Mouse (Mus musculus): ENCODE measurements around the gene Slc6a6. TPM values are rescaled to one million over a fixed set of nuclear protein-coding genes. Genes with fewer than 3 reads are reported as not detected.

Gene Slc6a6
- polyA plus RNA-seq, 1 experiment from 2014 or later = 106 TPM

DNA sequence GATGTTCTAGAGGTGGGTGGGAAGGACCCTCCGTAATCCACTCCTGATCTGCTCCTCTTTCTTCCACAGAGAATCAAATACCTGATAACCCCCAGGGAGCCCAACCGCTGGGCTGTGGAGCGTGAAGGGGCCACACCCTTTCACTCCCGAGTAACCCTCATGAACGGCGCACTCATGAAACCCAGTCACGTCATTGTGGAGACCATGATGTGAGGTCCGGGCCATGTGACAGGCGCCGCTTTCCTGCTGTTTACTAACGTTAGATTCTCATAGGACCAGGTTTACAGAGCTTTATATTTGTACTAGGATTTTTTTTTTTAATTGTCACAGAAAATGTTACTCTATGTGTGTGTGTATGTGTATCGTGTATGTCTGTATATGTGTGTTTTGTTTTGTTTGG, 71.0 kb downstream of the Slc6a6 start:
- no peak for DNase-seq (ENCODE audit: low spot score)
- peak overlapping the region; percentile 75; the same call in 1 of the 2 replicates for H3K27ac ChIP-seq
- H3K9me3 ChIP-seq (replicated peaks; ENCODE audit: low read length) = no peaks in the 10 kb centered on the region
- H3K4me1 ChIP-seq (replicated peaks; ENCODE audit: insufficient read depth, low read length) = peaks cover 12% of the 10 kb centered on the region
- 67% methylated on average over 12 of the region's 12 CpGs for WGBS
- H3K27me3 ChIP-seq (ENCODE audit: insufficient read depth, low read length) = no peaks in the 10 kb centered on the region
- no peak overlapping the region for H3K4me3 ChIP-seq (replicated peaks; ENCODE audit: low read depth, low read length)
- ATAC-seq (replicated peaks; ENCODE audit: low FRiP score, low read depth) = no peak
- no peak for TF ChIP-seq CTCF (IDR thresholded peaks at IDR 0.05; ENCODE audit: low read depth)
- H3K36me3 ChIP-seq (ENCODE audit: insufficient read depth, low read length) = peaks cover 61% of the 10 kb centered on the region
- H3K9ac ChIP-seq (ENCODE audit: low read depth, low read length) = no peak overlapping the region
- no peak overlapping the region for H3K4me2 ChIP-seq (ENCODE audit: low read length)

DNA sequence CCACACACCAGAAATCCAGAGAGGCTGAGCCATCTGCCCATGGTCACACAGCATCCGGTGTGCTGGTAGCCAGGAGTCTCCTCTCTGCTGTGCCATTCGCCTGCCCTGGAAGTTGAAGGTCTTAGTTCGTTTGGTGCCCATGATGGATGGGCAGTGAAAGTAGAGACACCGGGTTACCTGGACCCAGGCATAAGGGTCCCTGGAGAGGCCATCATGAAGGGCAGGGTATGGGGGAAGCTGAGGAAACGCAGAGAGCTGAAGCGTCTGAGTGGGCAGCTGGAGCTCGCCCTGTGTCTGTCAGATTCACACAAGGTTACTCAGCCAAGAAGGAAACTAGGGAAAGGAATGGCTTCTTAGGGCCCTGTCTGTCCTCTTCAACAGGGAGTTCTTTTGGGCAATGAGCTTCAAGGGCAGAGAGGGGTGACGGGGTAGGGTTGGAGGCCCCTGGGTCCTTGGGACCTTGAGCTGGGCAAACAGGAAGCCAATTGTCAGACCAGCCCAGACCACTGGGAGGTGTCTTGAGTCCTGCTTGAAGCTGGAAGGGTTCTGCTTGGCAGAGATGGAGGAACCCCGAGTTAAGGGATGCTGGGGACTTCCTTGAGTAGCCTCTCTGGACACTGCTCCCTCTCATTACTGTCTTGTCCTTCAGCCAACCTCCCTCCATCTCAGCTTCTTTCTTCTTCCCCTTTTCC, 78.3 kb downstream of the Slc6a6 start:
- 77% methylated on average over 9 of the region's 9 CpGs for WGBS
- H3K9ac ChIP-seq (ENCODE audit: low read depth, low read length) = no peak overlapping the region
- DNase-seq (ENCODE audit: low spot score) = no peak
- H3K4me2 ChIP-seq (ENCODE audit: low read length) = no peak overlapping the region
- H3K27me3 ChIP-seq (ENCODE audit: insufficient read depth, low read length) = no peaks in the 10 kb centered on the region
- H3K9me3 ChIP-seq (replicated peaks; ENCODE audit: low read length) = no peaks in the 10 kb centered on the region
- H3K36me3 ChIP-seq (ENCODE audit: insufficient read depth, low read length) = peaks cover 12% of the 10 kb centered on the region
- H3K4me3 ChIP-seq (replicated peaks; ENCODE audit: low read depth, low read length) = no peak overlapping the region
- no peak for ATAC-seq (replicated peaks; ENCODE audit: low FRiP score, low read depth)
- no peaks in the 10 kb centered on the region for H3K4me1 ChIP-seq (replicated peaks; ENCODE audit: insufficient read depth, low read length)
- H3K27ac ChIP-seq = no peak overlapping the region
- peak; percentile 36; the same call in 1 of the 2 replicates for TF ChIP-seq CTCF (IDR thresholded peaks at IDR 0.05; ENCODE audit: low read depth)

DNA sequence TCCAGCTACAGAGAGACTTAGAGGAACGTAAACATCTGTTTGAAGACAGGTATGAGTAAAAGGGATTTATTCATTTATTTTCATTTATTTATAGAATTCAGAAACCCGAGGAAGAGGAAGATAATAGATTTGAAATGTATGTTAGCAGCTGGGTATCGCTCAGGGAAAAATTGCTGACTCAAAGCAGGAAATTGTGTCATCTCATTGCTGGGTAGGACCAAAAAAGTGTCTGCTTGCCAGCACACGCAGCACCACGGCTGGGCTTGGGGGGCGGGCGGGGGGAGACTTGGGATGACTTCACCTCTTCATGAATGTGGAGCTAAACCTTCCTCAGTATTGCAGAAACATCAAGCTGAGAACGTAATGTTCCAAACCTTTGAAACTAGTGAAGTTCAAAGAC, 83.7 kb downstream of the Slc6a6 start:
- no peak for ATAC-seq (replicated peaks; ENCODE audit: low FRiP score, low read depth)
- Histone ChIP-seq H3K9me3 (replicated peaks; ENCODE audit: low read length) (no peaks in the 10 kb centered on the region), H3K9ac (ENCODE audit: low read depth, low read length) (no peak overlapping the region), H3K27me3 (ENCODE audit: insufficient read depth, low read length) (no peaks in the 10 kb centered on the region), H3K4me1 (replicated peaks; ENCODE audit: insufficient read depth, low read length) (no peaks in the 10 kb centered on the region), H3K4me3 (replicated peaks; ENCODE audit: low read depth, low read length) (no peak overlapping the region), H3K36me3 (ENCODE audit: insufficient read depth, low read length) (no peaks in the 10 kb centered on the region), H3K4me2 (ENCODE audit: low read length) (no peak overlapping the region), H3K27ac (no peak overlapping the region)
- no peak for DNase-seq (ENCODE audit: low spot score)
- TF ChIP-seq CTCF (IDR thresholded peaks at IDR 0.05; ENCODE audit: low read depth) = no peak
- WGBS = 81% methylated on average over 8 of the region's 8 CpGs

DNA sequence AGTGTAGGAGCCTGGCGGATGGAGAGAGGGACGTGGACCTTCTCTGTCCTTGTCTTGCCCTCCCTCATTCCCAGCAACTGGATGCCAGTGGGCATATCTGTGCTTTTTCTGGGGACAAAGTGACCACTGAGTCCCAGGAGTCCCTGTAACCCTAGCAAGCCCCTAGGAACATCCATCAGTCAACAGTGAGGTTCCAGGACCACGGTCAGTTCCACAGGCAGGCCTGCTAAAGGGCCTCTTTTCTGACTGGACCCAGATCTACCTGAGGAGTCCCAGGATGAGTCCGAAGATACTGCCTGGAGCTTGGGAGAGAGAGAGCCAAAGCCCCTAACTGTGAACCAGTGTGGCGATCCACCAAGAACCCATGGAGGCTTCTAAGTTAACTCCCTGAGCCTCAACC, 90.1 kb downstream of the Slc6a6 start:
- no peak for ATAC-seq (replicated peaks; ENCODE audit: low FRiP score, low read depth)
- Histone ChIP-seq H3K27me3 (ENCODE audit: insufficient read depth, low read length) (no peaks in the 10 kb centered on the region), H3K9me3 (replicated peaks; ENCODE audit: low read length) (no peaks in the 10 kb centered on the region), H3K4me1 (replicated peaks; ENCODE audit: insufficient read depth, low read length) (no peaks in the 10 kb centered on the region), H3K27ac (no peak overlapping the region), H3K36me3 (ENCODE audit: insufficient read depth, low read length) (no peaks in the 10 kb centered on the region), H3K4me3 (replicated peaks; ENCODE audit: low read depth, low read length) (no peak overlapping the region), H3K9ac (ENCODE audit: low read depth, low read length) (no peak overlapping the region), H3K4me2 (ENCODE audit: low read length) (no peak overlapping the region)
- WGBS = 72% methylated on average over 5 of the region's 5 CpGs
- DNase-seq (ENCODE audit: low spot score) = no peak
- TF ChIP-seq CTCF (IDR thresholded peaks at IDR 0.05; ENCODE audit: low read depth) = no peak

DNA sequence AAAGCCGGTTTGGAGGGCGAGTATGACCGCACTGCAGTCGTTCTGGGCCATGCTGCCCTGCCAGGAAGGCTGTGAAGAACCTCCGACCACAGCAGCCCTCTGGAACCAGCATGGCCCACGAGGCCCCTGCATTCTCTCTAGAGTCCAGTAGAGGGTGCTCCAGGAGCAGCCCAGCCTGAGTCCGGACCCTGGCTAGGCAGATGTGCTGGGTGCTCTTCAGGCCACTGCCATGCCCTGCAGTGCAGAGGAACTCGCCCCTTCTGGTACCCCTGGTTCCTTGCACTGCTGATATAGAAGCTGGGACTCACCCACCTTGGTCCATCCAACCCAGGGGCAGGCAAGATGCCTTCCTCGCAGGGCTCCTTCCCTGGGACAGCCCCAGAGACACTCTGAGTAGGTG, 92.7 kb downstream of the Slc6a6 start:
- peak; percentile 92 for TF ChIP-seq CTCF (IDR thresholded peaks at IDR 0.05; ENCODE audit: low read depth)
- Histone ChIP-seq H3K9ac (ENCODE audit: low read depth, low read length) (no peak overlapping the region), H3K4me1 (replicated peaks; ENCODE audit: insufficient read depth, low read length) (no peaks in the 10 kb centered on the region), H3K27ac (no peak overlapping the region), H3K27me3 (ENCODE audit: insufficient read depth, low read length) (no peaks in the 10 kb centered on the region), H3K9me3 (replicated peaks; ENCODE audit: low read length) (no peaks in the 10 kb centered on the region), H3K4me2 (ENCODE audit: low read length) (no peak overlapping the region), H3K4me3 (replicated peaks; ENCODE audit: low read depth, low read length) (no peak overlapping the region), H3K36me3 (ENCODE audit: insufficient read depth, low read length) (no peaks in the 10 kb centered on the region)
- peak; percentile 77 for DNase-seq (ENCODE audit: low spot score)
- peak; percentile 60 for ATAC-seq (replicated peaks; ENCODE audit: low FRiP score, low read depth)
- 10% methylated on average over 9 of the region's 9 CpGs for WGBS

DNA sequence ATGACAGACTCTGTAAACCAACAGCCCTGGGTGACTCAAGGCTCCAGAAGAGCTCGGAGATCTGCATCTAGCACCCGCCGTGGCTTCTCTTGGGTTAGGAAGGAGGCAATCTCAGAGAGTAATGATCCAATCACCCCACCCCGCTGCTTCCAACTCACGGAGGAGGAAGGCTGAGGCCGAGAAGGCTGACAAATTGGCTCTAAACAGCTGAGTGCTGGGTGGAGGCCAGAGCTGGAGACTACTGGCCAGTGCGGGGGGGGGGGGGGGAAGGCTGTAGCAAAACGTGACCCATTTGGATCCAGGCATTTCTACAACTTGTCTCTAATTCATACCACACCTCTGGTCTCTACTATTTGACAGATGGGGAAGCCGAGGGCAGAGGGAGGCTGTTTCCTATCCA, 95.4 kb downstream of the Slc6a6 start:
- H3K4me3 ChIP-seq (replicated peaks; ENCODE audit: low read depth, low read length) = no peak overlapping the region
- WGBS = 40% methylated on average over 8 of the region's 9 CpGs
- no peaks in the 10 kb centered on the region for H3K9me3 ChIP-seq (replicated peaks; ENCODE audit: low read length)
- no peak for TF ChIP-seq CTCF (IDR thresholded peaks at IDR 0.05; ENCODE audit: low read depth)
- ATAC-seq (replicated peaks; ENCODE audit: low FRiP score, low read depth) = no peak
- no peak overlapping the region for H3K9ac ChIP-seq (ENCODE audit: low read depth, low read length)
- H3K27me3 ChIP-seq (ENCODE audit: insufficient read depth, low read length) = no peaks in the 10 kb centered on the region
- no peak overlapping the region for H3K27ac ChIP-seq
- no peak overlapping the region for H3K4me2 ChIP-seq (ENCODE audit: low read length)
- DNase-seq (ENCODE audit: low spot score) = no peak
- H3K4me1 ChIP-seq (replicated peaks; ENCODE audit: insufficient read depth, low read length) = no peaks in the 10 kb centered on the region
- H3K36me3 ChIP-seq (ENCODE audit: insufficient read depth, low read length) = no peaks in the 10 kb centered on the region

DNA sequence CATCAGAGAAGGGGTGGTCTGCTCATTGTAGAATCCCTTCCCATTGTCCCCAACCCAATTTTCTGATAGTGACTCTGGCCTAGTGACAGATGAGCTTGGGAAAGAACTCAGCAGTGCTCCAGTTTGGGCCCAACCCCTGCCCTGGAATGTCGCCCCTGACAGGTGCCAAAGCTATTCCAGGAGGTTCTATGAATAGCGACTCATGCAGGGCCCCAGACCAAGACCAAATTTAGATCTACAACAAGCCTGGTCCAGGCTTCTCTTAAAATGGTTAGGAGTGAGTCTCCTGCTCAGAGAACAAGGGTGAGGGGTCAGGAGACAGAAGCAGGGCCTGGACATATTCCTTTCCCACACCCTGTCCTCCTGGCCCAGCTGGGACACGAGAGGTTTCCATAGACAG, 101.2 kb downstream of the Slc6a6 start:
- 77% methylated on average over 3 of the region's 3 CpGs for WGBS
- Histone ChIP-seq H3K4me2 (ENCODE audit: low read length) (no peak overlapping the region), H3K9ac (ENCODE audit: low read depth, low read length) (no peak overlapping the region), H3K4me1 (replicated peaks; ENCODE audit: insufficient read depth, low read length) (no peaks in the 10 kb centered on the region), H3K36me3 (ENCODE audit: insufficient read depth, low read length) (no peaks in the 10 kb centered on the region), H3K27me3 (ENCODE audit: insufficient read depth, low read length) (no peaks in the 10 kb centered on the region), H3K4me3 (replicated peaks; ENCODE audit: low read depth, low read length) (no peak overlapping the region), H3K27ac (no peak overlapping the region), H3K9me3 (replicated peaks; ENCODE audit: low read length) (no peaks in the 10 kb centered on the region)
- no peak for ATAC-seq (replicated peaks; ENCODE audit: low FRiP score, low read depth)
- DNase-seq (ENCODE audit: low spot score) = no peak
- TF ChIP-seq CTCF (IDR thresholded peaks at IDR 0.05; ENCODE audit: low read depth) = no peak
